Mouse (Mus musculus): ENCODE data around the gene Nek8.
"Not testable (repeated sequence)": the region's sequence is repeated elsewhere in the genome, so short reads cannot be mapped to it uniquely, and the experiment has no call there.

The Nek8 gene

DNA sequence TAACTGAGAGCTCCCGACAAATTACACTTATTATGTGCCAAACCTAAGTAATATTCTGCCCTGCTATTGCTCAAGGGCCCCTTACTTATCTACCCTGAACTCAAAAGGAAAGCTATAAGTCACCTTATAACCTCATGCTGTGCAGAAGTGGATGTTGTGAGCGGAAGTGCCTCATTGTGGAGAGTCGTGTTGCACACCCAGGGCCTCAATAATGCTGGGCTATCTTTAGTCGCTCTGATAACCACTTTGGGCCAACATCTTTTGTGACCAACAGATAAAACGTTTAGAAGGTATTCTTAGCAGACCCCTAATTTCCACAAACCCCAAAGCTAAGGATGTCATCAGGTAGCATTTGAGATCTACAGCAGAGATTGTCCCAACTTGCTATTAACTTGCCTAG lies 35.8 kb downstream of the Nek8 start:
- DNase-seq (ENCODE audit: low spot score), result no peak

DNA sequence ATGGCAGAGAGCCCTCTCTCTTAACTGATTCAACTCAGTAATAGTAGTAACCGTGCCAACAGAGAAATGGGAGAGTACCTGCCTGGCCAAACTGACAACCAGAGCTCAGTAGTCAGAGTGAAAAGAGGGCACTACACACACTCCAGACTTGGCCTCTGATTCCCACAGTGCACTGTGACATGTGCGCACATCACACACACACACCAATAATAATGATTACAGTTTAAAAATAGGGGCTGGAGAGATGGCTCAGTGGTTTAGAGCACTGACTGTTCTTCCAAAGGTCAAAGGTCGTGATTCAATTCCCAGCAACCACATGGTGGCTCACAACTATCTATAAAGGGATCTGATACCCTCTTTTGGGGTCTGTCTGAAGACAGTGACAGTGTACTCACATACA lies 38.5 kb downstream of the Nek8 start:
- DNase-seq (ENCODE audit: low spot score), result no peak

DNA sequence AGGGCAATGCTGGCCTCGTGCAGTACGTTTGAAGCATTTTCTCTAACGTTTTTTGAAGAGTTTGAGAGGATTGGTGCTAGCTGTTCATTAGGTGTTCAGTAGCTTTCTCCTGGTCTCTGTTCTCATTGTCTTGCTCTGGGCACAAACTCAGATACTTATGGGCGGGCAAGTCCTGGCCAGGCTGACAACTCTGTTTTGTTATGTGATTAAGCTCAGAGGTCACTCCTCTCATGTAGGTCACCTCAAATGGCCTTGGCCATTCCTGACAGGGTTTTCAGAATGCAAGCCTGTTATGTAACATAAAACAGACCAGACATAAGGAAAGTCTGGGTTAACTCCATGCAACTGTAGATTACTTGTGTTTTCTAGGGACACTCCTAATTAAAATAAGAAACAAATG lies 38.9 kb downstream of the Nek8 start:
- DNase-seq (ENCODE audit: low spot score), result no peak

DNA sequence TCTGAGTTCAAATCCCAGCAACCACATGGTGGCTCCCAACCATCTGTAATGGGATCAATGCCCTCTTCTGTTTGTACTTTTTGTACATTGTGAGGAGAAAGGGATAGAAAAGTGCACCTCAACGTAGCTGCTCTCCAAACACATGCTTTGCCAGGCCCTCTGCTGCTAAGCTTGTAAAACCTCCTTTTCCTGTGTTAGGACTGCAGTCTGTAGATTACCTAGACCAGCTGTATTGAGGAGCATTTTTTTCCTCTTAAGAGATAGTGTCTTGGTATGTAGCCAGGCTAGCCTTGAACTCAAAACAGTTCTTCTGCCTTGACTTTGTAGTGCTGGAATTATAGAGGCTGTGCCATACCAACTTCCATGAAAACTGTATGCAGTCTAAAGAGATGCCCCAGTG lies 40.3 kb downstream of the Nek8 start:
- DNase-seq (ENCODE audit: low spot score), result no peak

DNA sequence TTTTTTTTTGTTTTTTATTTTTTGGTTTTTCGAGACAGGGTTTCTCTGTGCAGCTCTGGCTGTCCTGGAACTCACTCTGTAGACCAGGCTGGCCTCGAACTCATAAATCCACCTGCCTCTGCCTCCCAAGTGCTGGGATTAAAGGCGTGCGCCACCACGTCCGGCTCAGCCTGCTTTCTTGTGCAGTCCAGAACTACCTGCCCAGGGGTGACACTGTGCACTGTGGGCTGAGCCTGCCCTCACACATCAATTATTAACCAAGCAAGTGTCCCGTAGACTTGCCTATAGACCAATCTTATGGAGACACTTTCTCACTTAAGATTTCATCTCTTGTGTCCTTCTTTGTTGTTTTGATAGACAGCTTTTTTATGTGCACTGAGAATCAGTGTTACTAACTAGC lies 41.2 kb downstream of the Nek8 start:
- not testable (repeated sequence) for DNase-seq (ENCODE audit: low spot score)

DNA sequence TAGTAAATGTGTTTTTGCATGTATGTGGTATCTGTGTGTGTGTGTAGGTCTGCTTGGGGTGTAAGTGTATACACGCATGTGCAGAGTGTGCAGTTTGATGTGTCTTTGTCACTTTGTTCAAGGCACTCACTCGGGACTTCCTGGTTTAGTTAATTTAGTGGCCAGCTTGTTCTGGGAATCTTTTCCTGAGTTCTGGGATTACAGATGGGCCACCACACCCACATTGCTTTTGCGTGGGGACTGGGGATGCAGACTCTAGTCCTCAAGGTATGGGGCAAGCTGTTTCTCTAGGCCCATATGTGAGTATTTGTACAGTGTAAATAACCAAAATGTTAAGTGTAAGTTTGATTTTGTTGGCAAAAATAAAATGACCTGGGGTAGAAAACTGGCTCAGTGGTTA lies 42.1 kb downstream of the Nek8 start:
- no peak for DNase-seq (ENCODE audit: low spot score)

DNA sequence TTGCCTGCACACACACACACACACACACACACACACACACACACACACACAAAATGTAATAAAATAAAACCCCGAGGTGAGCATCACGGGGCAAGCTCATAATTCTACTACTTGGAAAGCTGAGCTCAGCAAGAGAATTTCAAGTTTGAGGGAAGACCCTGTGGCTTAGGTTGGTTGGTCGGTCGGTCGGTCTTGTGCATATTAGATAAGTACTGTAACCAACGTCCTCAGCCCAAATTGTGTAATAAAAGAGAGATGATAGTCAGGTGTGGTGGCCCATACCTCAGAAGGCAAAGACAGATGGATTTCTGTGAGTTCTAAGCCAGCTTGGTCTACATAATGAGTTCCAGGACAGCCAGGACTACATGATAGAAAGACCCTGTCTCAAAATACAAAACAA lies 42.6 kb downstream of the Nek8 start:
- DNase-seq (ENCODE audit: low spot score), result no peak

DNA sequence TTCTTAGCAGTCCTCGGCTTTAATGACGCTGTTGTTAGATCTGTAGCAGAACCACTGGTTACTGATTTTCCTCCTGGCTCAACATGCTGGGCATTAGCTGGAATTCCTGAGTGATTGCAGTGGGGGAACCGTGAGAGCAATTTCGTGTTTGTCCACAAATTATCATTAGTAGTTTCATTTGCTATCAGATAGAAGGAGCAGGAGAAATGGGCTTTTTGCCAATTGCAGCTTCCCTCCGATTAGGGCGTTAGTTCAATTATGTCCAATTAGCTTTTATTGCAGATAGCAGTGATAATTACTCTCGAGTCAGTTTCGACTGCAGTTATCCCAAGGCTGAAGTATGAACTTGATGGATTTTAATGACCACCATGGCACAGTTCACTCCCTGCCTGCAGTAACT lies 47.0 kb downstream of the Nek8 start:
- DNase-seq (ENCODE audit: low spot score), result no peak

DNA sequence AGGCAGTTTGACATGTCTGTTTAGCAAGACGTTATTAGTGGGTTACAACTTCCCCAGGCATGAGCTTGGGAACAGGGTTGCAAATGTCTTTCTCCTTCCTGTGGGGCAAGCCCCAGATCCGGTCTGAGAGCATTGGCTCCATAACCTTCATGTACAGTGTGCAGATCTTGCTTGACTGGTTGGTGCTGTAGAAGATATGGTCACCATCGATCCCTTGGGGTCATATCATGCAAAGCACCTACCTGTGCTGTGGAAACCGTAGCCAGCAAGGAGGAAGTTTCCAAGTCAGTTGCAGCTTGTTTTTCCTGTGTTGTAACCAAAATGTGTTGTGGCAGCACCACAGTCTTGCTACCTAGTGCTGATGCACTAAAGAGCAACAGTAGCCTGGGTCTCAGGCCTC lies 49.7 kb downstream of the Nek8 start:
- DNase-seq (ENCODE audit: low spot score), result no peak

DNA sequence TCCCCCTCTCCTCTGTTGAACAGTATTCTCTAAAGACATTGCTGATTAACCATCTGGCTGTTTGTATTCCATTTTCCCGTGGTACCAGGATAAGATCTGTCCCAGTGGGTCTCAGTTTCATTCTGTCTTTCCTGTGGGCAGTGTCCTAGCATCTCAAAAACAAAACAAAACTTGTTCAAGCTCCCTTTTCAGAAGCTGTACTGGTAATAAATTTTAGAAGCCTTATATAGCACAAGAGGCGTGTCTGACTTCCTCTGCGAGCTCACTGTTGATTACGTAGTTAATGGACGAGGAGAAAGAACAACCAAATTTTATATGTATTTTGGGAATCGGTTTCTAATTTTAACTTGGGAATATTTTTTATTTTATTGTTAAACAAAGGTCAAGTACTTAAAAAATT lies 50.8 kb downstream of the Nek8 start:
- DNase-seq (ENCODE audit: low spot score), result no peak

DNA sequence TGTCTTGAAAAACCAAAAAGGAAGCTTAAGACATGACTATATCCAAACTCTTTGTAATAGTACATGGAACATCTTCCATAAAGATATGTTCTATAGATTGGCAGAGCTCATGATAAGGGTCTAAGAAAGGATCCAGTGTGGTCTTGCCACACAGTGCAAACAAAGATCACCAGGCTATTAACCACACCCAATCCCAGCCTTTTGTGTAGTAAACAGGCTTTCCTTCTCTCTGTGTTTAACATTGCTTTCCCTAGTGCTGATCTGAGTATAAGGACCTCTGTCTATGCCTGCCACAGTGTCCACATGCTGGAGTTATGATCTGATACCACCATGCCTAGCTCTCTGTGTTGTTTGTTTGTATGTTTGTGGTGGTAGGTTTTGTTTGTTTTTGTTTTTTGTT lies 52.7 kb downstream of the Nek8 start:
- DNase-seq (ENCODE audit: low spot score), result no peak

DNA sequence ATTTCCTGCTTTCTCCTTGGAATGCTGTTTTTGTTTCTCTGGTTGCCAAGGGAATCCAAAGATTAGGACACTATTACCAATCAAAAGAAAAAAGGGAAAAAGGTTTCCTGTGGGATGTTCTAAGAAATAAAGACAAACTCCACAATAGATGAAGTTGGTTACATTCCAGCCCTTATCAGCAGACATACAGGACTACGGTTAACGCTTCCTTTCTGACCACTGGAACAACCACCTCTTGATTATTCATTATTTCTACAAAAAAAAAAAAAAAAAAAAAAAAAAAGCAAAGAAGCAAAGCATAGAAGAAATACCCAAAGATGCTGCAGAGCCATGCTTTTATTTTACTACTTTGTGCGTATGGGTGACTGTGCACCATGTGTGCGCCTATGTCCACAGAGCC lies 53.7 kb downstream of the Nek8 start:
- DNase-seq (ENCODE audit: low spot score), result no peak

DNA sequence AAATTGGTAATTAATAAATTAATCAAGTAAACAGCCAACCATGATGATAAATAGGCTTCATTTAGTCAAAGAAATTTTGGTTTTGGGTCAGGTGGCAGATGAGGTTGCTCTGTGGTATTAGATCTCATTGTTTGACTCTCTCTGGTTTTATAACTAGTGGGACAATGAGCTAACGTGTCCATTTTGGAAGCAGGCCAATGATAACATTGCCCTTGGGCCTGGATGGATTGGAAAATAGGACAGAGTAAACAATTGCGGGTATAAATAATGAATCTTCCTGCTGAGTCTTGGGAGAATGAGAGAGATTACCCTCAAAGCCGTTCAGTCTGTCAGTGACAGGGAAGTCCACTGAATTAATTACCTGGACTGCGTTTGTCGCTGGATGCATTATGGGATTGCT lies 55.3 kb downstream of the Nek8 start:
- DNase-seq (ENCODE audit: low spot score), result no peak

DNA sequence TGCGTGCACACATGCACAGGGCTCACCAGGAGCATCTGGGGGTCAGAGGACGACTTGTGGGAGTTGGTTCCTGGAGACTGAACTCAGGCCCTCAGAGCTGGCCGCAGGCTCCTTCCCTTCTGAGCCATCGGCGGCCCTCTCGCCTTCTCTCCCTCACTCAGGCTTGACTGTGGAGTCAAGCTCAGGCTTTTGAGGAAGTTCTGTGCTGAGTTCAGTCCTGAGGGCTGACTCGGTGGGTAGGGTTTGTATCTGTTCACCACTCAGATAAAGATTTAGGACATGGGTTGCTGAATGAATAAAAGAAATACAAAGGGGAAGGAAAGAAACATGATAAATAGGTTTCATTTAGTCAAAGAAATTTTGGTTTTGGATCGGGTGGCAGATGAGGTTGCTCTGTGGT lies 56.6 kb downstream of the Nek8 start:
- no peak for DNase-seq (ENCODE audit: low spot score)

DNA sequence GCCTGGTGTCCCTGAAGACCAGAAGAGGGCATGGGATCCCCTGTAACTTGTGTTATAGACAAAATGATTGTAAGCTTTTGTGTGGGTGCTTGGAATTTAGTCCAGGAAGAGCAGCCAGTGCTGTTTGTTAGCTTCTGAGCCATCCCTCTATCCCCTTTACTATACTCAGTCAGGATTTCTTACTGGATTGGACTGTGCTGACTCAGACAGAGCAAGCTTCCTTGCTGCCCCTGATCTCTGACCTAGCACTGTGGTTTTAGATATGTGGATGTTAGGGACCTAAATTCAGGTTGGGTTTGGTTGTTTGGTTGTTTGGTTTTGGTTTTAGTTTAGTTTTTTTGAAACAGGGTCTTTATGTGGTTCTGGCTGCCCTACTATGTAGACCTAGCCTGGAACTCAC lies 58.0 kb downstream of the Nek8 start:
- DNase-seq (ENCODE audit: low spot score), result no peak

DNA sequence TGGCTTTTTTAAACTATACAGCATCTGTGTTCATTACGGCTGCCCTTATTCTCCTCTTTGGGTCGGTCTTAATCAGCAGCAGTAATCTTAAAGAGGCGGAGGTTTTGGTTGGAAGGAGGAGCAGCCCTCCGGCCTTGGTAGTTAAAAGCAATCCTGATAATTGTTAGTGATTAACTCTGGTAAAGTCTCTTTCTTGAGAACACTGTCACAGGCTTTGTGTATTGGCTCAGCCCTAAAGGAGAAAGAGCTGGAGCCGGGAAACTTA lies 60.4 kb downstream of the Nek8 start:
- DNase-seq (ENCODE audit: low spot score), result no peak

Data from layer of hippocampus, adult 9-10 months (tissue).